10 mouse cellular contexts compared by ENCODE assay signal in genomic region chr13:42818378-42818777, GRCm38 (mm10).
DNase-seq lines count a peak whose midpoint lies in the region; ATAC-seq and TF ChIP-seq lines count a peak whose summit lies in the region.
"Had no signal": no experiment of that assay in that cellular context is flagged by ENCODE, and none has a peak within 500 bp of the region (broad histone marks: within the 10 kb centered on the region; RNA-seq: fewer than 3 reads in every experiment).

No protein-coding gene starts in this region.

- no peak for TF ChIP-seq EP300 in lung, postnatal 0 days (IDR thresholded peaks at IDR 0.05)

- no peak for ATAC-seq in liver, embryonic 12.5 days
- no peak for ATAC-seq in Patski
- ATAC-seq in granulocyte monocyte progenitor cell, adult 5-6 weeks (replicated peaks; ENCODE audit: poor library complexity, severe bottlenecking), result peak; percentile 67; the same call in 1 of the 2 replicates
- no peak for ATAC-seq in lung, postnatal 0 days
- ATAC-seq in activated CD4-positive, CD25-positive, alpha-beta regulatory T cell, adult 4 months, result no peak

- in situ Hi-C loops in Patski (cut with MboI; ENCODE audit: low pct_unique_long_range_greater_than_20kb), result loop anchor here (25.0 kb wide), 2 partner anchors 531 to 1181 kb away; no protein-coding TSS in a partner anchor

- H3K27ac ChIP-seq in liver, embryonic 12.5 days, result no peak overlapping the region
- no peak overlapping the region for H3K27ac ChIP-seq in lung, postnatal 0 days (ENCODE audit: low read length)
- H3K27ac ChIP-seq: heart, embryonic 15.5 days; neural tube, embryonic 13.5 days had no signal

- H3K4me2 ChIP-seq in liver, embryonic 12.5 days, result no peak overlapping the region
- no peak overlapping the region for H3K4me2 ChIP-seq in lung, postnatal 0 days (replicated peaks; ENCODE audit: low read depth, low read length)
- H3K4me2 ChIP-seq: heart, embryonic 15.5 days; neural tube, embryonic 13.5 days had no signal

- peak; percentile 59 for TF ChIP-seq CTCF in Patski (IDR thresholded peaks at IDR 0.05)
- peak; percentile 84 for TF ChIP-seq CTCF in lung, postnatal 0 days (IDR thresholded peaks at IDR 0.05)

- H3K4me1 ChIP-seq in liver, embryonic 12.5 days, result no peaks in the 10 kb centered on the region
- no peaks in the 10 kb centered on the region for H3K4me1 ChIP-seq in lung, postnatal 0 days (ENCODE audit: insufficient read depth, low read depth, low read length)

- no peaks in the 10 kb centered on the region for H3K36me3 ChIP-seq in liver, embryonic 12.5 days
- no peaks in the 10 kb centered on the region for H3K36me3 ChIP-seq in lung, postnatal 0 days (ENCODE audit: insufficient read depth, low read length)
- H3K36me3 ChIP-seq: heart, embryonic 15.5 days; neural tube, embryonic 13.5 days had no signal

- POLR2A ChIA-PET in Patski (lab: Charles Lee), result no interaction called here

- H3K27me3 ChIP-seq in liver, embryonic 12.5 days (replicated peaks), result 0 out of 2 replicates have a peak, but pooled peaks cover 11% of the 10 kb centered on the region
- H3K27me3 ChIP-seq in Patski, result peaks cover 2% of the 10 kb centered on the region
- H3K27me3 ChIP-seq in lung, postnatal 0 days (replicated peaks; ENCODE audit: insufficient read depth, low read length), result no peaks in the 10 kb centered on the region
- H3K27me3 ChIP-seq: neural tube, embryonic 13.5 days had no signal

- CTCF ChIA-PET in Patski (lab: Charles Lee), result interaction anchor here (0.7 to 1.9 kb wide), 4 partner anchors 14 to 191 kb away, joined by 3 to 4 read pairs (median 4); no protein-coding TSS in a partner anchor

- no peak overlapping the region for H3K9ac ChIP-seq in liver, embryonic 12.5 days
- no peak overlapping the region for H3K9ac ChIP-seq in lung, postnatal 0 days (replicated peaks; ENCODE audit: low read depth)
- H3K9ac ChIP-seq: heart, embryonic 15.5 days; neural tube, embryonic 13.5 days had no signal

- DNase-seq in liver, result peak; percentile 57
- DNase-seq in Patski (ENCODE audit: low read depth, low spot score), result no peak
- DNase-seq in cerebellum, adult 18-20 months, result peak; percentile 60 to 63
- DNase-seq in lung, postnatal 0 days (ENCODE audit: low spot score), result peak; percentile 46
- peak; percentile 32 to 82 for DNase-seq in spleen, postnatal 4 days (ENCODE audit: low spot score in 2 of 2)

- 29% methylated on average over 8 of the region's 10 CpGs for WGBS in liver, embryonic 12.5 days (ENCODE audit: insufficient replicate concordance)
- WGBS in lung, postnatal 0 days, result 36% methylated on average over 10 of the region's 10 CpGs

- no peaks in the 10 kb centered on the region for H3K9me3 ChIP-seq in liver, embryonic 12.5 days (replicated peaks)
- H3K9me3 ChIP-seq in lung, postnatal 0 days (ENCODE audit: low read length), result no peaks in the 10 kb centered on the region
- H3K9me3 ChIP-seq: heart, embryonic 15.5 days; neural tube, embryonic 13.5 days had no signal

- H3K4me3 ChIP-seq in liver, embryonic 12.5 days, result no peak overlapping the region
- no peak overlapping the region for H3K4me3 ChIP-seq in lung, postnatal 0 days (ENCODE audit: low read depth, low read length)
- H3K4me3 ChIP-seq: heart, embryonic 15.5 days; neural tube, embryonic 13.5 days had no signal
